Mouse (Mus musculus) gonadal fat pad, adult 2 months (tissue): ENCODE data around the gene Popdc3. TPM values are rescaled to one million over a fixed set of nuclear protein-coding genes. Genes with fewer than 3 reads are reported as not detected.
"Not testable (repeated sequence)": the region's sequence is repeated elsewhere in the genome, so short reads cannot be mapped to it uniquely, and the experiment has no call there.

ENCODE experiments used
- DNase-seq: peaks from one replicate; pipeline ENCODE4 v3.0.0-alpha.2; 2012; ENCODE audit warnings: low read depth
- polyA plus RNA-seq: library from polyadenylated mRNA; depleted of rRNA; stranded (reverse); fragments of >200 nt; gene quantifications from 2 replicates; pipeline ENCODE4 v1.2.3, GENCODE M21; 2012

The Popdc3 gene
- polyA plus RNA-seq, 1 experiment: 1.1 TPM

GRCm38 (mm10) chr10:45194531-45194930 is 16.6 kb downstream of the Popdc3 start:
- no peak for DNase-seq

DNA sequence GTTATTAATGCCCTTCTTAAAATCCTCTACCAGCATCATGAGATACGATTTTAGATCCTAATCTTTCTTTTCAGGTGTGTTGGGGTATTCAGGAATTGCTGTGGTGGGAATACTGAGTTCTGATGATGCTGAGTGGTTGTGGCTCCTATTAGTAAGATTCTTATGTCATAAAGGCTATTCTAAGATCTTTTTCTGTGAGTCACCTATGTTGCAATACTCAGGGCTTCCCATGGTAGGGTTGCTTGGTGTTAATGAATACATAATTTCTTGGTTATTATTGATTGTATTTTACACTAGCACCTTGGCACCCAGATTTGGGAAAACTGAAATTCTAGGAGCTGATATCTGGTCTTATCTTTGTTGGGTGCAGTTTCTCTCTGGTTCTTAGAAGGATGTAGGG is 26.7 kb downstream of the Popdc3 start:
- DNase-seq: no peak

DNA sequence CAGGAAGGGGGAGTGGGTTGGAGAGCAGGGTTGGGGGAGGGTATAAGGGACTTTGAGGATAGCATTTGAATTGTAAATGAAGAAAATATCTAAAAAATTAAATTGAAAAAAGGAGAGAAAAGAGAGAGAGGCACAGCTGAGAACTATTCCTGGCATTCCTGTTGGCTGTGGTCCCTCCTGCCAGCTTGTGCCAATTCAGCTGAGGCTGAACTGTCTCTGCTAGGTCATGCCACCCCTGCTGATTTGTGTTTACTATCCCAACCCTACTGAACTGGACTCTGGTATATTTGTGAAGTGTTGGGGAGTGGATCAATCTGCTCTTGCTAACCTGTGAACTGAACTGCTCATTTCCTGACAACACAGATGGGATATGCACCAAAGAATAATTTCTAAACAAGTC is 32.3 kb downstream of the Popdc3 start:
- no peak for DNase-seq

- DNase-seq: no peak
Measured at GRCm38 (mm10) chr10:45216676-45217075, 38.8 kb downstream of the Popdc3 start.

- DNase-seq: no peak
Measured at GRCm38 (mm10) chr10:45229954-45230353, 52.1 kb downstream of the Popdc3 start.

GRCm38 (mm10) chr10:45233351-45233750 is 55.5 kb downstream of the Popdc3 start:
- DNase-seq: no peak

DNA sequence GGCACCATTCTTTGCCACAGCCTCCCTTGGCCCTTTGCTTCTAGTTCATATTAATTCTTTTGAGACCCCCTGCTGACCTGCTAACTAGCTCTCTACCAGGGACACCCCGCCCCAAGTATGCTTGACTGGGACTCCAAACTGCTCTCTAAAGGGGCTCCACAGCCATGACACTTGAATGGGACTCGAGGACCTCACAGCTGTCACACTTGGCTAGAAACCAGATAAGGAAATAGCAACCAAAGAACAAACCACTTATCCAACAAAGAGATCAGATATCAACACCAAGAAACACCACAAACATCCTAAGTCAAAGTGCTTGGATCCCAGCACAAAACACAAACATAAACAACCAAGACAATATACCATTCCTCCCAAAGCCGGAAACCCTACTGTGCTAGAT is 58.4 kb downstream of the Popdc3 start:
- DNase-seq: no peak

DNA sequence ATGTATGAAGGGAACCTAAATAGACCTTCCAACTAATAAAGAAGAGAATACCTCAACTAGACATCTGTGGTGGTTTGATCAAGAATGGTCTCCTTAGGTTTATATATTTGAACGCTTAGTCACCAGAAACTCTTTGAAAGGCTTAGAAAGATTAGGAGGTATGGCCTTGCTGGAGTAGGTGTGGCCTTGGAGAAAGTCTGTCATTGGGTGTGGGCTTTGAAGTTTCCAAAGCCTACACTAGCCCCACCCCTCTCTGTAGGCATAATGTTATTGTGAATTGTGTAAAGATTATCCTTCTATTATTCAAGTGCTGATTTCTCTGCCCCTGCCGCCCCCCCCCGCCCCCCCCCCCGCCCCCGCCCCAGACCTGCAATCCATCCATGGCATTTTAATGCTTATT is 59.6 kb downstream of the Popdc3 start:
- no peak for DNase-seq

- no peak for DNase-seq
Measured at GRCm38 (mm10) chr10:45260477-45260876, 82.6 kb downstream of the Popdc3 start.

DNA sequence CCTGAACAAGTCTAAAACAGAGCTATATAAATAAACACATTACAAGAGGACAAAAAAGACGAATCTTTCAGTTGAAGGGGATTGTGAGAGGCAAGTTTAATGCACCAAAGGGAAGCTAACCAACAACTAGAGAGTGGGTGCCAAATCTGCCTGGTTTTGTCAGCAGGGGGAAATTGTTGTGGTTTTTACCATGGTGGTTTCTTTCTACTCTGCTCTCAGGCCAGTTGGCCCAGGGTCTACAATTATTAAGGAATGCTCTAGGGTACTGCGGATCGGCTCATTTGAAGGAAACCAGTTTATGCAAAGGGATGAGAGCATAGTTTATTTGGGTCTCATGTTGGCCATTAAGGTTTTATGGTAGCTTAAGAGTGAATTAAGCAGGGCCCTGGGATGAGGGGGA is 84.2 kb downstream of the Popdc3 start:
- no peak for DNase-seq

DNA sequence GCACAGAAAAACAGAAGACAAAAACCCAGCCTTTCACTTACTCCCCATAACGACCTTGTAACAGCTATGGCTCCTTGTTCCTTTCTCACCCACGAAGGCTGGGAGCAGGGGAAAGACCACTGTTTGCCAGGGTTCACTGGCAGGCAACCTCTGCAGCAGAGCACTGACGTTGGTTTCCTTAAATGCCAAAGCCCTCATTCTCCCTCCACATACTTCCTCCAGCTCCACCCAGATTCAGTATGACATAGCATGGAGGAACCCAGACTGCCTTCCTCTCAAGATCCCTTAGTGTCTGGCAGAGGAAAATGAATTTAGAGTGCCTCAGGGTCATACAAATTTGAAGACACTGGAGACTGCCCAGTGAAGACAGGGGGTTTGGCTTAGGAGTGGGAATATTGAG is 98.6 kb downstream of the Popdc3 start:
- DNase-seq: no peak

DNA sequence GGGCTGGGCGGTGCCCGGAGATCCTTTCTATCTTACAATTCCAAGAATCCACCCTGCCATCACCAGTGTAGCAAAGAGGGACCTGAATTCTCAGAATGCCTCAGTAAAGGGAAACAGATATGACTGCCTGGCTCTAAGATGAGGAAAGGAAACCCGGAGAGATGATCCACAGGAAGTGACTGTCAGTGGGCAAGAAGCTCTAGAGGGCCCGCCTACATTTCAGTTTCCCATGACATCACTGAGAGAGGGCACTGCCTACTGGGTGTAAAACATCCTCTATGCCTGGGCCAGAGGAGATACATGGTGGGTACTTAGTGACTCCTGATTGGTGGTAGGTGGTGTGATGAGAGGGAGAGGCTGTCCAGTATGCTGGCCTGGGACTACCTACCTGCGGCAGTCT is 99.1 kb downstream of the Popdc3 start:
- DNase-seq: no peak

GRCm38 (mm10) chr10:45285651-45286050 is 107.8 kb downstream of the Popdc3 start:
- DNase-seq: no peak

- no peak for DNase-seq
Measured at GRCm38 (mm10) chr10:45288351-45288750, 110.5 kb downstream of the Popdc3 start.

DNA sequence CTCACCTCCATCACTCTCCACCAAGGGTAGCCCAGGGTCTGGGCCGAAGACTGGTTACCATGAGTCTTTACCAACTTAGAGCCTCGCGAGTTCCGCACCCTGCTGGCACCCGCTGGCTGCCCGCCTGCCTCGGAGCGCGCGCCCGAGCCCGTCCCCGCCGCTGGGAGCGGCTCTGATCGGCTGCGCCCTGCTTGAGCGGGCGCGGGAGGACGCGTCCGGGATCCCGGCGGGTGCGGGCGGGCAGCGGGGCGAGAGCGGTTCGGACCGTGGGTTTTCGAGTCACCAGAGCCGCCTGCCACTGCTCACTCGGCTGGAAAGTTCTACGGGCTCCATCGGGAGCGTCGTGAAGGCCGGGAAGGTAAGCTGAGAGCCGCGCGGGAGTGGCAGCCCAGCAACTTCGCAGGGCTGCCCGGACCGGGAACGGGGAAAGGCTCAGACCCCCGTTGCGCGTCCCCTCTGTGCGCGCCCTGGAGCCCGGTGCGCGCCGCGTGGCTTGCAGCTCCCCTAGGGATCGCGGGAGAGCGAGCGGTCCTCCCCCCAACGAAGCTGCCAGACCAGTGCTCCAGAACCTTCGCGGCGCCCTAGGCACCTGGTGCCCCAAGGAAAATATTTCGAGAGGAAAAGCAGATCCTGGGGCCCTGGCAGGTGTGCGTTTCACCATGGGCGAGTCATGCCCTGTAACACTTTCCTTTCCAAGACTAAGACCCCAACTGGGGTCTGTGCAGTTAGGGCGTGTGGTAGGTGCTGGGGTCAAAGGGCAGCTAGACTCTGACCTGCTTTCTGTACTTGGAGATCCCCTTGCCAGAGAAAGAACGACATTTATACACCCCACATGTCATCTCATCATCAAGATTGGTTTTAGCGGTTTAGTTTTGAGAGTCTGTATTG is 111.6 kb downstream of the Popdc3 start:
- DNase-seq: no peak

- no peak for DNase-seq
Measured at GRCm38 (mm10) chr10:45290618-45291017, 112.7 kb downstream of the Popdc3 start.

- not testable (repeated sequence) for DNase-seq
Measured at GRCm38 (mm10) chr10:45292159-45292558, 114.3 kb downstream of the Popdc3 start.

- DNase-seq: no peak
Measured at GRCm38 (mm10) chr10:45295093-45295492, 117.2 kb downstream of the Popdc3 start.

DNA sequence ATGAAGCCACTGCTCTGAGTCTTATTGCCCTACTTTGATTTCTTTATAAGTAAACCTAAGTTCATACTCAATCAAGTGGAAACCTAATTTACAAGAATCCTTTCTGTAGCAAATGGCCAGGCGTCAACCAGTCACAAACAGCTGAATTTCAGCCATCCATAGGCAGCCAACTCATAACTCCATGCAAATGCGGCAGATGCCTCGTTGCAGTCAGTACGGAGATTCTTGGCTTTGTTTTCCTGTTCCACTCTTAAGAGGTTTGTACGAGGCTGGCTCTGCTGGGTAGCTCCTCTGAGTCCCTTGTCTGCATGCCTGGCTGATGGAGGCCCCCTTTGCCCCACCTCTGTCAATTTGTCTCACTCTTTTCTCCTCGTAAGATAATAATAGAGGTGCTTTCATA is 120.6 kb downstream of the Popdc3 start:
- no peak for DNase-seq

GRCm38 (mm10) chr10:45299509-45299908 is 121.6 kb downstream of the Popdc3 start:
- DNase-seq: no peak

GRCm38 (mm10) chr10:45303315-45304036 is 125.6 kb downstream of the Popdc3 start:
- DNase-seq: no peak

- no peak for DNase-seq
Measured at GRCm38 (mm10) chr10:45305173-45305572, 127.3 kb downstream of the Popdc3 start.

GRCm38 (mm10) chr10:45311129-45311528 is 133.2 kb downstream of the Popdc3 start:
- no peak for DNase-seq
